18 mouse cellular contexts compared by ENCODE assay signal in genomic region chr8:97038854-97039253, GRCm38 (mm10).
"Had no signal": no experiment of that assay in that cellular context is flagged by ENCODE, and none has a peak within 500 bp of the region (broad histone marks: within the 10 kb centered on the region; RNA-seq: fewer than 3 reads in every experiment).

No protein-coding gene starts in this region.

- H3K4me1 ChIP-seq: liver, embryonic 13.5 days; midbrain, embryonic 13.5 days; neural tube, embryonic 13.5 days; stomach, embryonic 15.5 days had no signal

- ATAC-seq: inflammation-experienced regulatory T-cells, adult 6 months; intestine, embryonic 16.5 days; midbrain, embryonic 13.5 days; midbrain, embryonic 16.5 days had no signal

- H3K9me3 ChIP-seq: liver, embryonic 13.5 days; midbrain, embryonic 13.5 days; neural tube, embryonic 13.5 days; stomach, embryonic 15.5 days had no signal

- H3K4me2 ChIP-seq: liver, embryonic 13.5 days; midbrain, embryonic 13.5 days; neural tube, embryonic 13.5 days; stomach, embryonic 15.5 days had no signal

- H3K4me3 ChIP-seq: liver, embryonic 13.5 days; midbrain, embryonic 13.5 days; myocyte; neural tube, embryonic 13.5 days; stomach, embryonic 15.5 days had no signal

- H3K9ac ChIP-seq: liver, embryonic 13.5 days; midbrain, embryonic 13.5 days; neural tube, embryonic 13.5 days; stomach, embryonic 15.5 days had no signal

- H3K36me3 ChIP-seq: liver, embryonic 13.5 days; midbrain, embryonic 13.5 days; neural tube, embryonic 13.5 days; stomach, embryonic 15.5 days had no signal

- H3K27me3 ChIP-seq: liver, embryonic 13.5 days; midbrain, embryonic 13.5 days; neural tube, embryonic 13.5 days; stomach, embryonic 15.5 days had no signal

- H3K27ac ChIP-seq: liver, embryonic 13.5 days; macrophage; midbrain, embryonic 13.5 days; neural tube, embryonic 13.5 days; stomach, embryonic 15.5 days had no signal

- DNase-seq: kidney, adult 18-20 months; kidney, adult 9 months; kidney, postnatal 14 days; kidney, postnatal 4 days; left cerebral cortex, postnatal 4 days; liver, embryonic 13.5 days; retina, postnatal 1 day; right cerebral cortex, postnatal 25 days; spleen, adult 18-20 months; thymus, postnatal 25 days had no signal
